Mouse (Mus musculus): Measurements from ENCODE around the gene Tbc1d8.

GRCm38 (mm10) chr1:39477064-39477463, 1.5 kb downstream of the Tbc1d8 start:
- TF ChIP-seq EP300 (IDR thresholded peaks at IDR 0.05; ENCODE audit: low read depth) (no peak), CTCF (IDR thresholded peaks at IDR 0.05; ENCODE audit: low read depth) (no peak)
